Mouse (Mus musculus): ENCODE data around the gene Nradd. TPM values are rescaled to one million over a fixed set of nuclear protein-coding genes. Genes with fewer than 3 reads are reported as not detected.
A peak's percentile ranks its signal among the peaks of the same experiment; 100 is the strongest.

Nradd gene
- polyA plus RNA-seq, 2 experiments: 0.67 to 1.5 TPM

GRCm38 (mm10) chr9:110660856-110661612 is 36.8 kb upstream of the Nradd start:
- Histone ChIP-seq H3K4me2 (ENCODE audit: low read depth) (no peak overlapping the region), H3K27ac (no peak overlapping the region), H3K36me3 (replicated peaks; ENCODE audit: control insufficient read depth, insufficient read depth, low read depth) (no peaks in the 10 kb centered on the region), H3K4me1 (replicated peaks; ENCODE audit: control insufficient read depth in 2 of 2, insufficient read depth in 2 of 2, low read length in 1 of 2) (peaks cover 31 to 67% of the 10 kb centered on the region in 2 experiments), H3K9ac (replicated peaks) (no peak overlapping the region), H3K4me3 (ENCODE audit: insufficient read depth in 1 of 2, low read depth in 2 of 2, low read length in 2 of 2) (no peak overlapping the region), H3K9me3 (ENCODE audit: control insufficient read depth, low read length) (no peaks in the 10 kb centered on the region), H3K27me3 (ENCODE audit: control insufficient read depth, insufficient read depth, low read length) (no peaks in the 10 kb centered on the region)
- ATAC-seq (ENCODE audit: insufficient read depth): no peak
- TF ChIP-seq EP300 (IDR thresholded peaks at IDR 0.05; ENCODE audit: low read depth) (no peak), CTCF (IDR thresholded peaks at IDR 0.05; ENCODE audit: low read depth) (no peak)
- DNase-seq (ENCODE audit: low read depth in 3 of 3, low spot score in 3 of 3): no peak
- 42% methylated on average over 7 of the region's 7 CpGs for WGBS (ENCODE audit: insufficient replicate concordance)

GRCm38 (mm10) chr9:110660208-110660607 is 36.0 kb upstream of the Nradd start:
- no peak for DNase-seq (ENCODE audit: low read depth in 3 of 3, low spot score in 3 of 3)
- 70% methylated on average over 2 of the region's 2 CpGs for WGBS (ENCODE audit: insufficient replicate concordance)
- Histone ChIP-seq H3K9me3 (ENCODE audit: control insufficient read depth, low read length) (no peaks in the 10 kb centered on the region), H3K4me3 (ENCODE audit: insufficient read depth in 1 of 2, low read depth in 2 of 2, low read length in 2 of 2) (no peak overlapping the region), H3K4me1 (replicated peaks; ENCODE audit: control insufficient read depth in 2 of 2, insufficient read depth in 2 of 2, low read length in 1 of 2) (peaks cover 31 to 67% of the 10 kb centered on the region in 2 experiments), H3K4me2 (ENCODE audit: low read depth) (no peak overlapping the region), H3K9ac (replicated peaks) (no peak overlapping the region), H3K27me3 (ENCODE audit: control insufficient read depth, insufficient read depth, low read length) (no peaks in the 10 kb centered on the region), H3K36me3 (replicated peaks; ENCODE audit: control insufficient read depth, insufficient read depth, low read depth) (no peaks in the 10 kb centered on the region), H3K27ac (no peak overlapping the region)
- no peak for ATAC-seq (ENCODE audit: insufficient read depth)
- no peak for TF ChIP-seq CTCF (IDR thresholded peaks at IDR 0.05; ENCODE audit: low read depth)
- no peak for TF ChIP-seq EP300 (IDR thresholded peaks at IDR 0.05; ENCODE audit: low read depth)

- Histone ChIP-seq H3K9ac (replicated peaks) (no peak overlapping the region), H3K4me2 (ENCODE audit: low read depth) (no peak overlapping the region), H3K27me3 (ENCODE audit: control insufficient read depth, insufficient read depth, low read length) (no peaks in the 10 kb centered on the region), H3K27ac (no peak overlapping the region), H3K9me3 (ENCODE audit: control insufficient read depth, low read length) (no peaks in the 10 kb centered on the region), H3K36me3 (replicated peaks; ENCODE audit: control insufficient read depth, insufficient read depth, low read depth) (no peaks in the 10 kb centered on the region), H3K4me1 (replicated peaks; ENCODE audit: control insufficient read depth in 2 of 2, insufficient read depth in 2 of 2, low read length in 1 of 2) (peaks cover 33 to 66% of the 10 kb centered on the region in 2 experiments), H3K4me3 (ENCODE audit: insufficient read depth in 1 of 2, low read depth in 2 of 2, low read length in 2 of 2) (no peak overlapping the region)
- no peak for TF ChIP-seq EP300 (IDR thresholded peaks at IDR 0.05; ENCODE audit: low read depth)
- TF ChIP-seq CTCF (IDR thresholded peaks at IDR 0.05; ENCODE audit: low read depth): no peak
- ATAC-seq (ENCODE audit: insufficient read depth): no peak
- DNase-seq (ENCODE audit: low read depth in 3 of 3, low spot score in 3 of 3): no peak
- WGBS (ENCODE audit: insufficient replicate concordance): 69% methylated on average over 12 of the region's 12 CpGs
These were observed 35.3 kb upstream of the Nradd start for GRCm38 (mm10) chr9:110659521-110659920.

- Histone ChIP-seq H3K9me3 (ENCODE audit: control insufficient read depth, low read length) (no peaks in the 10 kb centered on the region), H3K4me1 (replicated peaks; ENCODE audit: control insufficient read depth in 2 of 2, insufficient read depth in 2 of 2, low read length in 1 of 2) (peaks cover 36 to 66% of the 10 kb centered on the region in 2 experiments), H3K9ac (replicated peaks) (peak overlapping the region; percentile 78), H3K4me3 (ENCODE audit: insufficient read depth in 1 of 2, low read depth in 2 of 2, low read length in 2 of 2) (peak overlapping the region; percentile 82 to 90), H3K36me3 (replicated peaks; ENCODE audit: control insufficient read depth, insufficient read depth, low read depth) (no peaks in the 10 kb centered on the region), H3K27me3 (ENCODE audit: control insufficient read depth, insufficient read depth, low read length) (peaks cover 12% of the 10 kb centered on the region), H3K4me2 (ENCODE audit: low read depth) (peak overlapping the region; percentile 87), H3K27ac (peak overlapping the region; percentile 69)
- WGBS (ENCODE audit: insufficient replicate concordance): 7% methylated on average over 13 of the region's 13 CpGs
- ATAC-seq (ENCODE audit: insufficient read depth) (no peak), DNase-seq (ENCODE audit: low read depth in 3 of 3, low spot score in 3 of 3) (no peak)
- no peak for TF ChIP-seq EP300 (IDR thresholded peaks at IDR 0.05; ENCODE audit: low read depth)
- no peak for TF ChIP-seq CTCF (IDR thresholded peaks at IDR 0.05; ENCODE audit: low read depth)
These were observed 33.3 kb upstream of the Nradd start for GRCm38 (mm10) chr9:110657474-110658078.
